Mouse (Mus musculus): ENCODE results near the gene Ppip5k1. TPM values are rescaled to one million over a fixed set of nuclear protein-coding genes. Genes with fewer than 3 reads are reported as not detected.
"Not testable (repeated sequence)": the region's sequence is repeated elsewhere in the genome, so short reads cannot be mapped to it uniquely, and the experiment has no call there.

Gene Ppip5k1
- polyA plus RNA-seq (2012; rRNA removed), result 25.5 and 34.0 TPM in 2 replicates

DNA sequence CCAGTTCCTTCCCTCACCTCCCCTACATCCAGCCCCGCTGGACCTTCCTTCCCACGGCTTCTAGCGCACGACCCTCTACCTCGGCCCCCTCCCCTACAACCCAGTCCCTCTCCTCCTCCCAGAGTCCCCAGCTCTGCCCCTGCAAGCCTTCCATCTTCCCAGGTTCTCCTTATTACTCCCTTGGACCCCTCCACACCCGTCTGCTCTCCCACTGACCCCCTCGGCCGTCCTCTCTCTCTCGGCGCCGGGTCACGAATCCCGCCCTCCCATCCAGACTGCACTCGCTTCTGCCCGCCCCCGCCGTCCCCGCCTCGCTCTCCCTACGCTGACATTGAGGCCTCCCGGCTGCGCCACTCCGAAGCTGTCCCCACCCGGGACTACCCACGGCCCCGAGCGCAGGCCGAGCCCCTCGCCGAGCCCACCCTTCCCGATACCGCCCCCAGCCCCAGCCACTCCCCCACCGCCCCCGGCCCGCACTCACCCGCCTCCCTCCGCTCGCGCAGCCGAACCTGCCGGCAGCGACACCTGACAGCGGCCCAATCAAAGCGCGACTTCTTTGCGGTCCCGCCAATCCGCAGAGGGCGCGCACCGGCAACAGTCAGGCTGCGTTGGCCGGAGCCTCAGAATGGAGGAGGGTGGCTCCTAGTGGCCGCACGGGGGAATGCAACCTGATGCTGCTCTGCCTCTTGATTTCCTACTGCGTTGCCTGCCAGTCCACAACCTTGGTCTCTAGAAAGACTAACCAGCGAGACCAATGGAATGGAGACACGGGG lies at the start of gene Ppip5k1:
TSS of gene Ppip5k1 (minus strand) at position 577 of the 773 bp plus-strand sequence.
- DNase-seq, result peak; percentile 95
- Histone ChIP-seq H3K4me1 (ENCODE audit: control insufficient read depth, insufficient read depth, low read length) (peaks cover 6% of the 10 kb centered on the region; the same call in 1 of the 2 replicates), H3K4me3 (replicated peaks; ENCODE audit: extremely low read depth, low read depth, low read length) (peak within 1 kb of the TSS; percentile 84)
- TF ChIP-seq POLR2A (IDR thresholded peaks at IDR 0.05; ENCODE audit: borderline replicate concordance, extremely low read depth, low read depth, low read length) (no peak; the same call in 1 of the 2 replicates), CTCF (IDR thresholded peaks at IDR 0.05; ENCODE audit: insufficient read depth, low read length) (peak; percentile 83)
- WGBS, result under 1% methylated on average over 58 of the region's 58 CpGs

DNA sequence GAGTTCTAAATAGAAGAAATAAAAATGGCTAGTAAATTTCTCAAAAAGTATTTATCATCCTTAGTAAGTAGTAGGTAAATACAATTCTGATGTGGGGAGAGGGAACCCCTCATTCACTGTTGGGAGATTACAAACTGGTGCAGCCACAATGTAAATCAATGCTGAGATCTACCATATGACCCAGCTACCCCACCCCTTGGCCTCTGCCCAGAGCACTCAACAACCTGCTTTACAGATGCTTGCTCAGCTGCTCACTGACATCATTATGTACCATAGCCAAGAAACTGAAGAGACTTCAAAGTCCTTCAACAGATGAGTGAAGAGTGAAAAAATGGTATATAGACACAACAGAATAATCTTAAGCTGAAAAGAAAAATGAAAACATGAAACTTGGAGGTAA lies 48.1 kb upstream of the Ppip5k1 start:
- TF ChIP-seq POLR2A (IDR thresholded peaks at IDR 0.05; ENCODE audit: borderline replicate concordance, extremely low read depth, low read depth, low read length) (no peak), CTCF (IDR thresholded peaks at IDR 0.05; ENCODE audit: insufficient read depth, low read length) (no peak)
- DNase-seq, result no peak
- Histone ChIP-seq H3K4me1 (ENCODE audit: control insufficient read depth, insufficient read depth, low read length) (no peaks in the 10 kb centered on the region), H3K4me3 (replicated peaks; ENCODE audit: extremely low read depth, low read depth, low read length) (no peak overlapping the region)

DNA sequence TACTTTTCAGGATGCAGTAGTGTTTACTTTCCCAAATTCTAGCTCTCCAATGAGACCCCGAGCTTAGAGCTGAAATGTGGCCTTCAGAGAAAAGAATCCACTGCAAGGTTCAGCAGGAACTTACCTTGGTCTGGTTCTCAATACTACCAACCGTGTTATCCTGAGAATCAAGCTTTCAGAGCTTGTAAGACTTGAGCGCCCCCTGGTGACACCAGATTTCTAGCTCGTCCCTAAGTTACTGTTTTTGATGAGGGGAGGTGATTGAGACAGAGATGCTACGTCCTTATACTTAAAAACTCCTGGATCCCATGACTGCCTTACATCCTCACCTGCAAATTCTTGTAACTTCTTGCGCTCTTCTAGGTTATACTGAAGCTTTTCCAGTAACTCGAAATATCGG lies 41.4 kb upstream of the Ppip5k1 start:
- WGBS, result 14% methylated on average over 8 of the region's 8 CpGs
- no peaks in the 10 kb centered on the region for H3K4me1 ChIP-seq (ENCODE audit: control insufficient read depth, insufficient read depth, low read length)
- H3K4me3 ChIP-seq (replicated peaks; ENCODE audit: extremely low read depth, low read depth, low read length), result no peak overlapping the region
- TF ChIP-seq POLR2A (IDR thresholded peaks at IDR 0.05; ENCODE audit: borderline replicate concordance, extremely low read depth, low read depth, low read length) (no peak), CTCF (IDR thresholded peaks at IDR 0.05; ENCODE audit: insufficient read depth, low read length) (0 out of 2 replicates have a peak, but pooled peaks have one; percentile 20)
- peak; percentile 78 for DNase-seq

DNA sequence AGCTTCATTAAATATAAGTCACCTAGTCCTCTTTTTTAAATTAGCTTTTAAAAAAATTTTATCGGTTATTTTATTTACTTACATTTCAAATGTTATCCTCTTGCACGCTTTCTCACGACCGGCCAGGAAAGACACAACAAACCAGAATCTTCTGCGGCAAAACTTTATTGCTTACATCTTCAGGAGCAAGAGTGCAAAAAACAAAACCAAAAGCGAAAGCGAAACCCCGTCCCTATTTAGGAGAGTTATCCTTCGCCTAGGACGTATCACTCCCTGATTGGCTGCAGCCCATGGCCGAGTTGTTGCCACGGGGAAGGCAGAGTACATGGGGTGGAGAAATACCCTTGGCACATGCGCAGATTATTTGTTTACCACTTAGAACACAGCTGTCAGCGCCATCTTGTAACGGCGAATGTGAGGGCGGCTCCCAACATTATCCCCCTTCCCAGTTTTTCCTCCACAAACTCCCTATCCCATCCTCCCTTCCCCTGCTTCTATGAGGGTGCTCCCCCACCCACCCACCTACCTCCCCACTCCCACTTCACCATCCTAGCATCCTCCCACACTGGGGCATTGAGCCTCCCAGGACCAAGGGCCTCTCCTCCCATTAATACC lies 31.9 kb upstream of the Ppip5k1 start, which contains the start of gene Strc:
TSS of gene Strc (minus strand) at position 208 of the 615 bp plus-strand sequence.
- 91% methylated on average over 17 of the region's 17 CpGs for WGBS
- H3K4me1 ChIP-seq (ENCODE audit: control insufficient read depth, insufficient read depth, low read length); DNase-seq; H3K4me3 ChIP-seq (replicated peaks; ENCODE audit: extremely low read depth, low read depth, low read length): not testable (repeated sequence)

DNA sequence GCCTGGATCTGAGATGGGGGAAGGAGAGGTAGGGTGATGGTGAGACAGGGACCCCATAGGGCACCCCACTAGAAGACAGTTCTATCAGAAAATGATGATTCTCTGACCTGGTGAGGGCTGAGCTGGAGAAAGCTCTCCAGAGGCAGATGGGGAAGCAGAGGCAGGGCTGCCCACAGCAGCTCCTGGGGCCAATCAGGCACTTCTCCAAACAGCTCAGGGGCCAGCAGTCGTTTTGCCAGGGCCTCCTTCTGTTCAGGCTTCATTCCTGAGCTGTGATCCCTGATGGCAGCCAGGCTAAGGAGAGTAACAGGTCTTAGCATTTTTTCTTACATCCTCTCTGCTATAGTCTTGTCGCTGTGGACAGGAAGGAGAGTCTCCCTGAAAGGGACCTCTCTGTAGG lies 19.6 kb upstream of the Ppip5k1 start:
- WGBS, result 56% methylated on average over 2 of the region's 2 CpGs
- DNase-seq, result no peak
- TF ChIP-seq CTCF (IDR thresholded peaks at IDR 0.05; ENCODE audit: insufficient read depth, low read length) (no peak), POLR2A (IDR thresholded peaks at IDR 0.05; ENCODE audit: borderline replicate concordance, extremely low read depth, low read depth, low read length) (no peak)
- Histone ChIP-seq H3K4me3 (replicated peaks; ENCODE audit: extremely low read depth, low read depth, low read length) (no peak overlapping the region), H3K4me1 (ENCODE audit: control insufficient read depth, insufficient read depth, low read length) (no peaks in the 10 kb centered on the region)

DNA sequence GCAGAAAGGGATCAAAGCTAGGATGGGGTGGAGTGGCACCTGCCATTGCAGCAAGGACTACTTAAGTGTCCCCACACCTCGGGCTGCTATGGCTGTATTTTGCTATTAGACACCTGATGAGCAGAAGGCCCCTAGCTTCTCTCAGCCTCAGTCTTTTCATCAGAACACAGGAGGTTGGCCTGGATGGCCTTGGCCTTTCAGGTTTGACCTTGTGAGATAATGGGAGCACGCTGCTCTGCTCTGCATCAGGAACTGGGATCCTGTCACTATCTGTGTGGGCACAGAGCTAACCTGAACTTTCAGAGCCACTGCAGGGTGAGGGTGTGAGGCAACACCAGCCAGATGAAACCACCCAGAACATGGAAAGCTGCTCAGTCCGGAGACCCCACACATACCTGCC lies 17.1 kb upstream of the Ppip5k1 start:
- H3K4me3 ChIP-seq (replicated peaks; ENCODE audit: extremely low read depth, low read depth, low read length), result no peak overlapping the region
- H3K4me1 ChIP-seq (ENCODE audit: control insufficient read depth, insufficient read depth, low read length), result no peaks in the 10 kb centered on the region
- no peak for TF ChIP-seq POLR2A (IDR thresholded peaks at IDR 0.05; ENCODE audit: borderline replicate concordance, extremely low read depth, low read depth, low read length)
- no peak for TF ChIP-seq CTCF (IDR thresholded peaks at IDR 0.05; ENCODE audit: insufficient read depth, low read length)
- no peak for DNase-seq
- WGBS, result 69% methylated on average over 3 of the region's 3 CpGs

DNA sequence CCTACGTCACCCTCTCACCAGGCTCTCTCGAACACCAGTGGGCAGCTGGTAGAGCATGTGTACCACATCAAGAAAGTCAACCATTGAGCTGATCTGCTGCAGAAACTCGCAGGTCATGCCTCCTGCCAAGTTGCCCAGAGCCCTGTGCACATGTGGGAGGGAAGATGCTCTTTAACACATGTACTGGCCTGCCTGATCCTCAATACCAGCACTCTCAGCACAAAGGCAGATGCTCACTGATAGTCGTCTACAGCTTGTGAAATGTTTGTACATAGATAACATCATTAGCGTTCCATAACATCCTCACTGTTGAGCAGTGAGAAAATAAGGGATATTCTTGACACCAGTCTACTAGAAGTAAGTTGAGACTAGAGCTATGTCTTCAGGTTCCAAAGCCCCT lies 15.7 kb upstream of the Ppip5k1 start:
- 83% methylated on average over 5 of the region's 5 CpGs for WGBS
- no peaks in the 10 kb centered on the region for H3K4me1 ChIP-seq (ENCODE audit: control insufficient read depth, insufficient read depth, low read length)
- TF ChIP-seq POLR2A (IDR thresholded peaks at IDR 0.05; ENCODE audit: borderline replicate concordance, extremely low read depth, low read depth, low read length) (no peak), CTCF (IDR thresholded peaks at IDR 0.05; ENCODE audit: insufficient read depth, low read length) (no peak)
- DNase-seq, result no peak
- no peak overlapping the region for H3K4me3 ChIP-seq (replicated peaks; ENCODE audit: extremely low read depth, low read depth, low read length)

DNA sequence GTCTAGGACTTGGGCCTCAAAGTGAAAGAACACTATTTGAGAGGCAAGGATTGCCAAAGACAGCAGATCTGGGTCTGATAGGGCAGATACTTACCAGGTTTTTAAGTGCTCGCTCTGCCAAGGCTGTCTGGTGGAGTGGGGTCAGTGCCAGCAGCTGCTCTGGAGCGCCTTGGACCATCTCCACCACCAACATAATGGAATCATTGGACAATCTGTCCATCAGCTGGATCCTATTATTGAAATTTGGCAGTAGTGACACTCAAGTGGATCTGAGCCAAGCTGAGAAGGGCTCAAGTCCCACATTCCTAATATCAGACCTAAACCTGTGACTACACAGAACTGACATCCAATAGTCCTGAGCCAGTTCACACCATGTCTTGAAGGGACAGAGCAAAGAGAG lies 13.6 kb upstream of the Ppip5k1 start:
- 32% methylated on average over 2 of the region's 2 CpGs for WGBS
- no peaks in the 10 kb centered on the region for H3K4me1 ChIP-seq (ENCODE audit: control insufficient read depth, insufficient read depth, low read length)
- DNase-seq, result no peak
- TF ChIP-seq CTCF (IDR thresholded peaks at IDR 0.05; ENCODE audit: insufficient read depth, low read length) (no peak), POLR2A (IDR thresholded peaks at IDR 0.05; ENCODE audit: borderline replicate concordance, extremely low read depth, low read depth, low read length) (no peak)
- no peak overlapping the region for H3K4me3 ChIP-seq (replicated peaks; ENCODE audit: extremely low read depth, low read depth, low read length)

DNA sequence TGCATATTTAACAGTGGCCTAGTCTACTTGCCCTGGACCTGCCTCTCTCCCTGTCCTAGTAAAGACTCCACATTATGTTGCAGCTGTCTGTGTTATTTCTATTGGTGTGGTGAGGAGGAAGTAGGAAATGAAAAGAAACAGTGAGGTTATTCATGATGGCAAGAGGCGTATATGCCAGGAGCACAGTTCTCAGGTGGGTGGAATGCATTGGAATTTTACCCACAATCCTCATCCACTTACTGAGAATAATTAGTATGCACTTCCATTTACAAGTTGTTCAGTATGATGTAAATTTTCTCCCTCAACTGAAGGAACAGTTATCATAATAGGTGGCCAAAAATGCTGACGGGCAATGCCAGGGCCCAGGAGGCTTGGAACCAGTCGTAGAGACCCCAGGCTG lies 8.5 kb upstream of the Ppip5k1 start:
- H3K4me3 ChIP-seq (replicated peaks; ENCODE audit: extremely low read depth, low read depth, low read length), result no peak overlapping the region
- TF ChIP-seq CTCF (IDR thresholded peaks at IDR 0.05; ENCODE audit: insufficient read depth, low read length) (no peak), POLR2A (IDR thresholded peaks at IDR 0.05; ENCODE audit: borderline replicate concordance, extremely low read depth, low read depth, low read length) (no peak)
- DNase-seq, result no peak
- no peaks in the 10 kb centered on the region for H3K4me1 ChIP-seq (ENCODE audit: control insufficient read depth, insufficient read depth, low read length)
- 87% methylated on average over 3 of the region's 3 CpGs for WGBS

DNA sequence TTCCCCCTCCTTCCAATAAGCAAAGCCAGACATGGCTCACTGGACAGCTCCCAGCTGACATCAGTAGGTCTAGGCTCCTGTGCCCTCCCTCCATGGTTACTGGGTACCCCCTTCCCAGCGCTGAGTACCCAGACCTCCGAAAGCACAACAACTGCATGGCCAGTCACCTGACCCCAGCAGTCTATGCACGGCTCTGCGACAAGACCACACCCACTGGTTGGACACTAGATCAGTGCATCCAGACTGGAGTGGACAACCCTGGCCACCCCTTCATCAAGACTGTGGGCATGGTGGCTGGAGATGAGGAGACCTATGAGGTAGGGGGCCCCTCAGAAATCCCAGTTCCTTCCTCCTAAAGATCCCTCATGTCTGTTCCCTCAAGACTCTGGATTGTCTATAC lies 4.3 kb upstream of the Ppip5k1 start:
- Histone ChIP-seq H3K4me3 (replicated peaks; ENCODE audit: extremely low read depth, low read depth, low read length) (no peak overlapping the region), H3K4me1 (ENCODE audit: control insufficient read depth, insufficient read depth, low read length) (peaks cover 2% of the 10 kb centered on the region; the same call in 1 of the 2 replicates)
- DNase-seq, result no peak
- WGBS, result 53% methylated on average over 4 of the region's 4 CpGs
- TF ChIP-seq POLR2A (IDR thresholded peaks at IDR 0.05; ENCODE audit: borderline replicate concordance, extremely low read depth, low read depth, low read length) (no peak), CTCF (IDR thresholded peaks at IDR 0.05; ENCODE audit: insufficient read depth, low read length) (no peak)
